Mouse (Mus musculus): ENCODE results near the gene Mrps7. TPM values are rescaled to one million over a fixed set of nuclear protein-coding genes. Genes with fewer than 3 reads are reported as not detected.
A peak's percentile ranks its signal among the peaks of the same experiment; 100 is the strongest.

Mrps7 gene
- polyA plus RNA-seq, 2 experiments from 2014 or later = 28.2 to 29.8 TPM

DNA sequence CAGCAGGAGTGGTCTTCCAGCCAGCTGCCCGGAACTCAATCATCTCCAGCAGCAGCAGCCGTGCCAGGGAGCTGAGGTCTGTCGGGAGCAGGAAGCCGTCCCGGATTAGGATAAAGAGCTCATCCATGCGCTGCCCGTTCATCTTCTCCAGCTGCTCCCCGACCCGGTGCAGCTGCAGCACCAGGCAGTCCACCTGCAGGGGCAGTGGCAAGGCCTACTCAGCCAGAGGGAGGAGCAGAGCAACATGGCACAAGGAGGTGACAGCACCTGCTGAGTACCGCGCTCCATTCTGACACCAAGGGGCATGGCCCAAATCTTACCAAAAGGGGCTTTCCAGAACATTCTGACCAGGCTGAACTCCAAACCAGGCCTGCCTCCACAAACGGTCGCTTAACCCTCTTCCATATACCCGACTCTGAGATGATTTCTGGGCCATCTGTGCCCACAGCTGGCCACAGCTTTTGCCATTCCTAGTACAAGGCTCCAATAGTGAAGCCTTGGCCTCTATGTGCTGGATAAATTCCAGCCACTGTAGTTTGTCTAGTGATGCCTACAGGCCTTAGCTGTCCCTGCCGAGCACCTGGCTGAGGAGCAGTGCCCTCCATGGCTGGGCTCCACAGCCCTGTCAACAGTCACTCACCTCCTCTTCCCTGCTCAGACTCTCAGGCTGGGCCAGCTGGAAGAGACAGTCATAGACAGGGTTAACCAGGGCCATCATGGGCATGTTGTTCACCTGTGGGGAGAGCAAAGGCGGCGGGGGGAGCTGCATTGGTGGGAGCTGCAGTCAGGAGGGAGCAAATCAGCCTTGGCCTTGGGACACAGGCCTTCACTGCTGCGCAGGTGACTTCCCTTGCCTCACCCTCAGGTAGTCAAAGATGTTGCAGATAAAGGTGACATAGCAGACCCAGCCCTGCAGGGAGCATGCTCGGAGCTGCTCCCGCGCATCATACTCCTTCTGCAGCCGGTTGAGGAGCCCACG lies 5.0 kb downstream of the Mrps7 start:
- ATAC-seq = no peak

GRCm38 (mm10) chr11:115609576-115609975 lies 5.9 kb downstream of the Mrps7 start:
- ATAC-seq = no peak

GRCm38 (mm10) chr11:115611173-115611572 lies 7.4 kb downstream of the Mrps7 start:
- ATAC-seq = no peak

DNA sequence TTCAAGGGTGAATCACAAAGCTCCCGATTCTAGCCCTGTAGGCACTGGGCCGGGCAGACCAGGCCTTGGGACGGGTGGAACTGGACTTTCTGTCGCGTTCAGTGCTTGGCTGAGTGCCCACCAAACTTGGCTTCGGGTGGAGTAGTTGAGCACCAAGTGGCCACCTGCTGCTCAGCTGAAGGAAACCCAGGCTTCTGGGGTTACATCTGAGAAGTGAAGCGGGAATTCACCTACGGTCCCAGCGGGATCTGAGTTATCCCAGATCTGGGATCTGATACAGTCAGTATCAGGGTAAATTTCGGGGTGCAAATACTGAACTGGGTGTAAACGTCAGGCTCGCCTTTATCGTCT lies 8.3 kb downstream of the Mrps7 start:
- no peak for ATAC-seq

DNA sequence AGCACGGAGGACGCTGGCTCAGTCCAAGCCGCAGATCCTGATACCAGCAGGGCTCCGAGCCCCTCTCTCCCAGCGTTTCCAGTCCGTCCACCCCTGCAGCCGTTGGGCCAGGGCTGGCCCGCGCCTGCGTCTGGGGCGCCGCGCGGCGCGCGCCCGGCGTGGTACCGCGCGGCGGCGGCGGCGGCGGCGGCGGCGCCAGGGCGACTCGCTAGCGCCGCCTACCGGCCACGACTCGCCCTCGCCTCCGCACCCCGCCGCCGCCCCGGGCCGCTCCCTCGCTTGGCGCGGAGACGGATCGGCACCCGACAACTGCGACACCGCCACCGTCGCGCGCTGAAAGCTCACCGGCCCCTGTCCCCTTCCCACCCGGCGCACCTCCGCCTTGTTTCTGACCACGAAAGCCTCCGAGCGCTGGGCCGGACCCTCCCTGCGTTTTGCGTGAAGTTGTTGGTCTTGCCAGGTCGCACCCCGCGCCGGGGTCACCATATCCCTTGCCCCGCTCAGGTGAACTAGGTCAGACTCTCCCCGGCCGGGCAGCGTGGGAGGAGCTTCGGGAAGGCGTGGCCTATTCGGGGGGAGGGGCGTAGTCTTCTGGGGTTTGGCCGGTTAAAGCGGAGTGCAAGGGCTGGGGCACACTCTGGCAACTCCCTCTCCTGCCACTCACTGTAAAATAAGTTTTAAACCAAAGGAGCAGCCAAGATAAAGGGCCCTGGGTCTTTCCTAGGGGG lies 8.8 kb downstream of the Mrps7 start, which contains the start of gene Mif4gd:
TSS of gene Mif4gd (minus strand) at position 560 of the 728 bp plus-strand sequence.
- peak; percentile 81 for ATAC-seq

GRCm38 (mm10) chr11:115613138-115613945 lies 9.6 kb downstream of the Mrps7 start:
- peak; percentile 40 for ATAC-seq

GRCm38 (mm10) chr11:115614346-115615107 lies 10.8 kb downstream of the Mrps7 start:
- no peak for ATAC-seq

- ATAC-seq = no peak
Observed at GRCm38 (mm10) chr11:115615108-115615825, 11.5 kb downstream of the Mrps7 start.

DNA sequence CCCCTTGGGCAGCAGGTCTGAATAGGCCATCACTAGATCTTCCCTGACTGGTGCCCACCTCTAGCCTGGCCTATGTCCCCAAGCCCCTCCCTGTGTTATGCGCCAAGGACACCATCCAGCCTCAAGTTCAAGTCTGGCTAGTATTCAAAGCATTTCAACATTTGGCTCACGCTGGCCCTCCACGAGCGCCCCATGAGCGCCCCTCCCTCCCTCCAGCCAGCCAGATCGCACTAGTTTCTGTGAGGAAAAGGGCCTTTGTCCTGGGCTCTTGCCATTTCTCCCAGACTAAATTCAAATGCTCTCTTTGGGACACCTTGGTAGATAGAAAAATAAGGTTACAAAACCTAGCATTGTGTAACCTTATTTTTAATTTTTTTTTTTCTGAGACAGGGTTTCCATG lies 12.2 kb downstream of the Mrps7 start:
- no peak for ATAC-seq

GRCm38 (mm10) chr11:115616371-115616770 lies 12.6 kb downstream of the Mrps7 start:
- no peak for ATAC-seq

- no peak for ATAC-seq
Observed at GRCm38 (mm10) chr11:115616893-115617292, 13.2 kb downstream of the Mrps7 start.

- no peak for ATAC-seq
Observed at GRCm38 (mm10) chr11:115618001-115618400, 14.3 kb downstream of the Mrps7 start.

- ATAC-seq = no peak
Observed at GRCm38 (mm10) chr11:115618732-115619516, 15.2 kb downstream of the Mrps7 start.

- no peak for ATAC-seq
Observed at GRCm38 (mm10) chr11:115619949-115620348, 16.2 kb downstream of the Mrps7 start.

DNA sequence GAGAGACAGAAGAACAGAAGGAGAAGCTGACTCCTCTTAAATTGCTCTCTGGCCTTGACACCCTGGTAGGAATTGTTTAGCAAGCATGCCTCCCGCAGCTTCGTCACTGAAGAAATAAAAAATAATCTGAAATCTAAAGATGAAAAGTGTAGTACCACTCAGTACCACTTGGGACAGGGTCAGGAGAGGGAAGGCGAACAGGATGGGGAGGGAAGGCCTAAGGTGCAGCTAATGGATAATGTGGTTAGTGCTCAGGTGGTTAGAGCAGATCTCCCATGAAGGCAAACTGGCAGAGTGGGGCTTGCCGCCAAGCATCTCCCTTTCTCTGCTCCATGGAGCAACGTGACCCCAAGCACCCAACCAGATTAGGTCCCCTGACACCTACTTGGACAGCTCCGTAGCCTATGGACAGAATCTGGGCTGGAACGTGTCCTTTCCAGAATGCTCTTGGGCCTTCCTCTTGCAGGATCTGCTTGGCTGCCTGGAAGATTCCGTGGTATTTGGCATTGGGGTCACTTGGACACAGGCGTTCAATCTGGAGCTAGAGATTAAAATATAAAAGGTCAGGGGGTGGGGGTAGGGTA lies 19.9 kb downstream of the Mrps7 start:
- no peak for ATAC-seq

- ATAC-seq = no peak
Observed at GRCm38 (mm10) chr11:115625877-115626276, 22.2 kb downstream of the Mrps7 start.

DNA sequence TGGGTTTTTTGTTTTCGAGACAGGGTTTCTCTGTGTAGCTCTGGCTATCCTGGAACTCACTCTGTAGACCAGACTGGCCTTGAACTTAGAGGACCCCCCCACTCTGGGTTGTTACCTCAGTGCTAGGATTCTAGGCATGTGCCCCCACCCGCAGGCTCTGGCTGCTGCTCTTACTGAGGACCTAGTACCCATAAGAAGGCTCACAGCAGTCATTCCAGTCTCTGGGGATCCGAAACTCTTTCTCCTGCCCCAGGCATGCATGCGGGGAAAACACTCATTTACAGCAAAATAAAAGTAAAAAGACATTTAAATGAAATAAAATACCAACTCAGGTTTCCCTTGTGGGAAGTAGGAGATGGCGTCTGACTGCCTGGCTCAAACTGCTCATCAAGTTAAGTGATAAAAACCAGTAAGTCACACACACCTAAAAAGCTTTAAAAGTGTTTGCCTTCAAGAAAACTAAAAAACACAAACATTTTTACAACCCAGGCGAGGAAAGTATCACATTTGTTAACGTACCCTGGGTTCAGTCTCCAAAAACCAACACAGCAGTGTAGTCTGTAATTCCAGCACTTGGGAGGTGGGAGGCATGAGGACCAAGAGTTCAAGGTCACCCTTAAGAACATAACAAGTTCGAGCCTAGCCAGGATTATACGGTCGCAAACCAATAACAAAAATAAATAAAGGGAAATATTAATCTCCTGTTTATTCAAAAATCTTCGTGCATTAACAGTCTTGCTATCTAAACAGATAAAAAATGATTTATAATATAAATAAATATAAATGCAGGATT lies 23.3 kb downstream of the Mrps7 start:
- no peak for ATAC-seq

- ATAC-seq = peak; percentile 88
Observed at GRCm38 (mm10) chr11:115627705-115628464, 24.2 kb downstream of the Mrps7 start, which contains the start of gene Slc25a19. TSS of gene Slc25a19 (minus strand) at chr11:115628295.
